Mouse (Mus musculus) limb, embryonic 13.5 days (tissue): ENCODE measurements around the gene Spon2. TPM values are rescaled to one million over a fixed set of nuclear protein-coding genes. Genes with fewer than 3 reads are reported as not detected.

Source experiments
- ATAC-seq: fragments of 200-750 bp; cut with Nextera tagmentation; 2 replicates; pipeline ENCODE4 v1.8.0; 2017; ENCODE audit warnings: low read depth, moderate number of reproducible peaks, moderate TSS enrichment; ENCODE audit not compliant: low FRiP score
- H3K27ac ChIP-seq: fragments of 300-500 bp; sonication (generic); 2 replicates; pipeline ENCODE4 v1.5.1; 2015; ENCODE audit warnings: inconsistent platforms, mild to moderate bottlenecking, moderate library complexity
- H3K27me3 ChIP-seq: fragments of 300-500 bp; sonication (generic); 2 replicates; pipeline ENCODE4 v1.6.1; 2015; ENCODE audit warnings: mild to moderate bottlenecking, inconsistent platforms
- H3K36me3 ChIP-seq: fragments of 300-500 bp; sonication (generic); 2 replicates; pipeline ENCODE4 v1.6.1; 2015; ENCODE audit warnings: inconsistent platforms, mild to moderate bottlenecking, moderate library complexity
- H3K4me1 ChIP-seq: fragments of 300-500 bp; sonication (generic); 2 replicates; pipeline ENCODE4 v1.6.1; 2015; ENCODE audit warnings: inconsistent platforms
- H3K4me2 ChIP-seq: fragments of 300-500 bp; sonication (generic); replicated peaks from 2 replicates; pipeline ENCODE4 v1.6.1; 2015; ENCODE audit warnings: inconsistent platforms, mild to moderate bottlenecking, moderate library complexity
- H3K4me3 ChIP-seq: fragments of 300-500 bp; sonication (generic); 2 replicates; pipeline ENCODE4 v1.5.1; 2015; ENCODE audit warnings: moderate library complexity, mild to moderate bottlenecking, inconsistent platforms
- H3K9ac ChIP-seq: fragments of 300-500 bp; sonication (generic); 2 replicates; pipeline ENCODE4 v1.6.1; 2015; ENCODE audit warnings: mild to moderate bottlenecking, inconsistent platforms
- H3K9me3 ChIP-seq: fragments of 300-500 bp; sonication (generic); 2 replicates; pipeline ENCODE4 v1.6.1; 2016; ENCODE audit warnings: inconsistent platforms
- WGBS: fragments of 180-500 bp; shearing (Covaris S2); methylation state at CpG from one replicate; pipeline ENCODE4 v1.1.7; 2015; 5-methylcytosine and 5-hydroxymethylcytosine counted together
- polyA plus RNA-seq: library from polyadenylated mRNA; unstranded; fragments of >200 nt; fragmentation: Nextera tagmentation; extraction: Ambion mirVana; gene quantifications from 2 replicates; pipeline ENCODE4 v1.2.1, GENCODE M21; 2015

Spon2 gene
- polyA plus RNA-seq, 1 experiment from 2014 or later: 7.4 TPM

- H3K9me3 ChIP-seq: no peaks in the 10 kb centered on the region
- H3K27ac ChIP-seq: no peak overlapping the region
- 66% methylated on average over 5 of the region's 5 CpGs for whole genome bisulfite sequencing
Measured at GRCm38 (mm10) chr5:33230285-33230684, 12.0 kb upstream of the Spon2 start.

DNA sequence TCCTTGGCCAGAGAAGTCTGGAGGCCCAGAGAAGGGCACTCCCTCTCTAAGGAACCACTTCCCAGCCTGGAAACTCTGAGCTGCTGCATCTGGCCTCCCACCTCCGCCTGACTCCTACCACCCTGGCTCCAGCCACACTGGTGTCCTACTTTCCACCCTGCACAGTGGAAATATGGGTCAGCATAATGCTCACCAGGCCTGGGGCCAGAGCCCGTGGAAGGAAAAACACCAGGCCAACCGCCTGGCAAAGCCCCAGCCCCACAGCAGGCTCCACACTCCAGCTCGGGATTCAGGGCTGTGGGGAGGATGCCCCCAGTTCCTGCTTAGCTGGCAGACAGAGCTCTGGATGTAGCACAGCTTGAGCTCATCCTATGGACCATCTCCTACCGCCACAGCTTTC is 10.2 kb upstream of the Spon2 start:
- no peak overlapping the region for H3K9ac ChIP-seq
- peak overlapping the region; percentile 49; the same call in 1 of the 2 replicates for H3K27ac ChIP-seq
- no peaks in the 10 kb centered on the region for H3K9me3 ChIP-seq
- H3K4me1 ChIP-seq: peaks cover 16% of the 10 kb centered on the region
- H3K4me3 ChIP-seq: no peak overlapping the region
- no peaks in the 10 kb centered on the region for H3K36me3 ChIP-seq
- H3K27me3 ChIP-seq: no peaks in the 10 kb centered on the region
- WGBS: 54% methylated on average over 5 of the region's 5 CpGs
- H3K4me2 ChIP-seq: no peak overlapping the region
- no peak for ATAC-seq

More at GRCm38 (mm10) chr5:33230285-33230684, 12.0 kb upstream of the Spon2 start:
- Histone ChIP-seq H3K4me3 (no peak overlapping the region), H3K4me2 (no peak overlapping the region), H3K9ac (no peak overlapping the region), H3K27me3 (no peaks in the 10 kb centered on the region), H3K36me3 (no peaks in the 10 kb centered on the region), H3K4me1 (peaks cover 20% of the 10 kb centered on the region)
- ATAC-seq: no peak

- Histone ChIP-seq H3K27ac (no peak overlapping the region), H3K9ac (no peak overlapping the region), H3K4me3 (no peak overlapping the region), H3K4me2 (no peak overlapping the region), H3K36me3 (no peaks in the 10 kb centered on the region), H3K27me3 (no peaks in the 10 kb centered on the region), H3K4me1 (peaks cover 37% of the 10 kb centered on the region), H3K9me3 (no peaks in the 10 kb centered on the region)
- no peak for ATAC-seq
- WGBS: 81% methylated on average over 5 of the region's 5 CpGs
Measured at GRCm38 (mm10) chr5:33225673-33226072, 7.4 kb upstream of the Spon2 start.

DNA sequence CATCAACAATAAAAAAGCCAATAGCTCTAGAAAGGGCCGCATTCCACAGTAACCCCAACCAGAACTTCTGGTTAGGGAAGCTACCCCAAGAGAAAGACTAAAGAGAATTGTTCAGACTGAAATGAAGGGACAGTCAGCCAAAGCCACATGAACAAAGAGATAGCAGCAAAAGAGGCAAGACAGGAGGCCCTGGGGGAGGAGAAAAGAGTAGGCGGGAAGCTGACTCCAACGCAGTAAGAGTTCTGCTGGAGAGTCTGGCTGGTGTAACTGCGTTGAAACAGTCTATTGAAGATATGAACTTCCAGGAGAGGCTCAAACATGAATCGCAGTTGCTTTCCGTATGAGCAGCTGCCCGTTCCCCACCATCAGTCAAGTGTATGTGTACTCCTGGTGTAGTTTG is 6.2 kb upstream of the Spon2 start:
- no peak overlapping the region for H3K4me2 ChIP-seq

DNA sequence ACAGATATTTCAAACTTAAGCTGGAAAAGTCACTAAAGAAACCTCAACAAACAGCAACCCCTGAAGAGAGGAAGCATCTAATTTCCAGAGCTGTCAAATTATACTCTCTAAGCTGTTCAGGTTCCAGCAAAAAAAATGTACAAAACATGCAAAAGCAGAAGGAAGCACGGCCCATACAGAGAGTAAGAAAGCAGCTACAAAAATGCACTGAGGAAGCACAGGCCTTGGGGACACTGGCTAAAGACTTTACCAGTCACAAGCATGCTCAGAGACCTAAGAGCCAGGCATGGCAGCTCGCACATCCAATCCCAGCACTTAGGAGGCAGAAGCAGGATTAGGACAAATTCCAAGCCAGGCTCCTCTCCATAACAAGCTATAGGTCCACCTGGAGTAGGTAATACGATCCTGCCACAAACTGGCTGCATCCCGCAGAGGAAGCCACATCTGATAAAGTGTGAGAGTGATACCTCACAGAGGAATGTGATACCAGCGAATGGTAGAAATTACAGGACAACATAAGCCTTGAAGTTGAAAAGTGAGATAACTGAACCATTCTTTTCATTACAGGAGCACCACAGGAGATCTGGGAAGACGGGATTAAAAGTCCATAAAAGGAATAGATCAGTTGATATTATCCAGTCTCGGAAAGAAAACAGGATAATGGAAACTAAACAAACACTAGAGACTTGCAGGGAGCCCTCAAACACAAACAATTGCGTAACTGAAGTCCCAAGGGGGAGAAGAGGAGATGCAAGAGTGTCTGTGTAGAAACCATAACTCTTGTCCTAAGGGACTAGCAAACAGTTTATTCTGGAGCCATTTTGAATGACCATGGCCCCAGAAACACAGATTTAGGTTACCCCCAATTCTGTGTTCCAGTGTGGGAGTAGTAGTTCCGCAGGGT is 4.8 kb upstream of the Spon2 start:
- H3K36me3 ChIP-seq: no peaks in the 10 kb centered on the region
- peak overlapping the region; percentile 58; the same call in 1 of the 2 replicates for H3K27ac ChIP-seq
- ATAC-seq: peak; percentile 44; the same call in 1 of the 2 replicates
- H3K4me3 ChIP-seq: no peak overlapping the region
- no peaks in the 10 kb centered on the region for H3K27me3 ChIP-seq
- no peak overlapping the region for H3K9ac ChIP-seq
- H3K4me1 ChIP-seq: peaks cover 42% of the 10 kb centered on the region
- H3K9me3 ChIP-seq: no peaks in the 10 kb centered on the region
- WGBS: 42% methylated on average over 9 of the region's 9 CpGs
- H3K4me2 ChIP-seq: no peak overlapping the region

More for the DNA sequence above, 6.2 kb upstream of the Spon2 start:
- Histone ChIP-seq H3K4me1 (peaks cover 46% of the 10 kb centered on the region), H3K27ac (no peak overlapping the region), H3K9ac (no peak overlapping the region), H3K4me3 (no peak overlapping the region), H3K36me3 (no peaks in the 10 kb centered on the region), H3K9me3 (no peaks in the 10 kb centered on the region), H3K27me3 (no peaks in the 10 kb centered on the region)
- 87% methylated on average over 7 of the region's 7 CpGs for WGBS
- ATAC-seq: no peak

DNA sequence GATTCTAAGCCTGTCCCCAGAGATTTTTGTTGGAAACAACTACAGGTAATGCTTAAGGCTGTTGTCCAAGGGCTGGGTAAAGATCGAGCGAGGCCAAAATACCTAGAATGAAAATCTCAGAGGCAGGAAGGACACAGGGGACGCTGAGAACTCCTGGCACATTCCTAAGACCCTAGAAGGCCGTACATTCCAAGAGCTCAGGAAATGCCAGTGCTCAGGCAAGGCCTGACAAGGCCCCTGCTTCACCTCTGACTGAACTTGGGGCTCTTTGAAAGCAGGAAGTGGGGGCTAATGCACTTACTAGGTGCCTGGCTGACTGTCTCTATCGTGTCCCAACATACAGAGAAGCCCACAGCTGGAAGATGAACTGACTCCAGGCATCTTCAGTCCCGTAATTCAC is 4.1 kb upstream of the Spon2 start:
- 31% methylated on average over 6 of the region's 6 CpGs for WGBS
- H3K4me2 ChIP-seq: no peak overlapping the region
- peaks cover 48% of the 10 kb centered on the region for H3K4me1 ChIP-seq
- no peaks in the 10 kb centered on the region for H3K36me3 ChIP-seq
- H3K9me3 ChIP-seq: no peaks in the 10 kb centered on the region
- no peak overlapping the region for H3K4me3 ChIP-seq
- H3K9ac ChIP-seq: no peak overlapping the region
- H3K27me3 ChIP-seq: no peaks in the 10 kb centered on the region
- H3K27ac ChIP-seq: peak overlapping the region; percentile 58; the same call in 1 of the 2 replicates
- ATAC-seq: no peak

DNA sequence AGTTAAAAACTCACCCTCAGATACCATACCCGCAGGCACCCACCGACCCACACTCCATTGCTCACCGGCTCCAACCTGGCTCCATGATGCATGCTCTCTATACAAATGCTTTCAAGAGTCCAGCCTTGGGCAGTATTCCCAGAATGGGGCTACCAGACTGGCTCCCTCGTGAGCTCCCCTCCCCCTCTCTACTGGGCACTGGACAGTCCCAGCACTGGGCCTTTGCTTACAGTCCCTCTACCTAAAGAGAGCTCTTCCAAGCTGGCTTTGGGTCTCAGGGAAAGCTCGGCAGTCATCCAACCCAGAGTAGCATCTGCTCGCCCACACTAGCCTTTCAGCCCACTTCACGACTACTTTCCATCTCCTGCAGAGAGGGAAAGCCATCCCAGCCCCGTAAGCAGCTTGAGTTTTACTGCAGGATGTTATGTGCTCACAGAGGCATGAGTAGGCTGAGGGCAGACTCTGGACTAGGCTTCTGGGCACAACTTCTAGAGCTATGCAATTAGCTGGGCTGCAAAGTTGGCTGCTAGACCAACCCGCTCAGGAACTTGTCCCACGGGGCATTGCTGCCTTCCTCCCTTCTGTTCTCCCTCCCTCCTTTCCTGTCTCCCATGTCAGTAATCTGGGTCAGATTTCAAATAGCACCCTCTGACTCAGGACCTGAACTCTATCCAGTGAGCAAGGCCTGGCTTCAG is 2.2 kb upstream of the Spon2 start:
- Histone ChIP-seq H3K27me3 (no peaks in the 10 kb centered on the region), H3K4me2 (no peak overlapping the region), H3K36me3 (no peaks in the 10 kb centered on the region), H3K9me3 (no peaks in the 10 kb centered on the region), H3K4me1 (peaks cover 54% of the 10 kb centered on the region), H3K4me3 (no peak overlapping the region), H3K27ac (peak overlapping the region; percentile 48; the same call in 1 of the 2 replicates), H3K9ac (no peak overlapping the region)
- ATAC-seq: no peak
- 55% methylated on average over 10 of the region's 10 CpGs for WGBS

- no peak for ATAC-seq
- no peak overlapping the region for H3K4me2 ChIP-seq
- peaks cover 52% of the 10 kb centered on the region for H3K4me1 ChIP-seq
- no peaks in the 10 kb centered on the region for H3K9me3 ChIP-seq
- H3K27ac ChIP-seq: no peak overlapping the region
- 89% methylated on average over 4 of the region's 4 CpGs for WGBS
- no peak overlapping the region for H3K4me3 ChIP-seq
- H3K36me3 ChIP-seq: no peaks in the 10 kb centered on the region
- no peak overlapping the region for H3K9ac ChIP-seq
- H3K27me3 ChIP-seq: no peaks in the 10 kb centered on the region
Measured at GRCm38 (mm10) chr5:33219831-33220230, 1.6 kb upstream of the Spon2 start.

GRCm38 (mm10) chr5:33218746-33219449 is 643 bp upstream of the Spon2 start:
- Histone ChIP-seq H3K9ac (no peak overlapping the region), H3K4me1 (peaks cover 50% of the 10 kb centered on the region), H3K4me3 (no peak overlapping the region), H3K9me3 (no peaks in the 10 kb centered on the region), H3K4me2 (no peak overlapping the region), H3K27ac (no peak overlapping the region), H3K27me3 (no peaks in the 10 kb centered on the region), H3K36me3 (no peaks in the 10 kb centered on the region)
- WGBS: 87% methylated on average over 20 of the region's 20 CpGs
- ATAC-seq: no peak

GRCm38 (mm10) chr5:33217663-33218062 is 592 bp downstream of the Spon2 start:
- peak overlapping the region; percentile 21; the same call in 1 of the 2 replicates for H3K4me2 ChIP-seq
- 45% methylated on average over 3 of the region's 3 CpGs for WGBS
- no peaks in the 10 kb centered on the region for H3K36me3 ChIP-seq
- no peak overlapping the region for H3K27ac ChIP-seq
- H3K9ac ChIP-seq: peak overlapping the region; percentile 43
- H3K27me3 ChIP-seq: no peaks in the 10 kb centered on the region
- no peaks in the 10 kb centered on the region for H3K9me3 ChIP-seq
- H3K4me3 ChIP-seq: no peak overlapping the region
- peaks cover 40% of the 10 kb centered on the region for H3K4me1 ChIP-seq
- no peak for ATAC-seq

GRCm38 (mm10) chr5:33214723-33215122 is 3.5 kb downstream of the Spon2 start:
- Histone ChIP-seq H3K9me3 (no peaks in the 10 kb centered on the region), H3K9ac (no peak overlapping the region), H3K4me1 (peaks cover 18% of the 10 kb centered on the region), H3K36me3 (no peaks in the 10 kb centered on the region), H3K27ac (no peak overlapping the region), H3K4me2 (no peak overlapping the region), H3K4me3 (no peak overlapping the region), H3K27me3 (no peaks in the 10 kb centered on the region)
- WGBS: 68% methylated on average over 4 of the region's 4 CpGs
- no peak for ATAC-seq

- H3K27ac ChIP-seq: no peak overlapping the region
Measured at GRCm38 (mm10) chr5:33211254-33211653, 7.0 kb downstream of the Spon2 start.

More at GRCm38 (mm10) chr5:33211254-33211653, 7.0 kb downstream of the Spon2 start:
- H3K36me3 ChIP-seq: no peaks in the 10 kb centered on the region
- no peak overlapping the region for H3K4me2 ChIP-seq
- H3K9me3 ChIP-seq: no peaks in the 10 kb centered on the region
- 78% methylated on average over 5 of the region's 5 CpGs for WGBS
- no peak overlapping the region for H3K4me3 ChIP-seq
- no peaks in the 10 kb centered on the region for H3K27me3 ChIP-seq
- H3K4me1 ChIP-seq: no peaks in the 10 kb centered on the region
- no peak overlapping the region for H3K9ac ChIP-seq
- no peak for ATAC-seq
